Mouse (Mus musculus): ENCODE data around the gene Ndufc1. TPM values are rescaled to one million over a fixed set of nuclear protein-coding genes. Genes with fewer than 3 reads are reported as not detected.

The Ndufc1 gene
- polyA plus RNA-seq, 1 experiment from 2014 or later, result 875 TPM

- H3K9ac ChIP-seq (ENCODE audit: low read length), result no peak overlapping the region
- H3K4me2 ChIP-seq (ENCODE audit: low read length), result no peak overlapping the region
- no peaks in the 10 kb centered on the region for H3K27me3 ChIP-seq (replicated peaks; ENCODE audit: control insufficient read depth, insufficient read depth, low read length)
- DNase-seq (ENCODE audit: low spot score) (no peak), ATAC-seq (no peak)
- H3K4me1 ChIP-seq (ENCODE audit: control insufficient read depth, insufficient read depth, low read length), result no peaks in the 10 kb centered on the region
- no peak overlapping the region for H3K27ac ChIP-seq (ENCODE audit: low read depth, low read length)
- no peaks in the 10 kb centered on the region for H3K9me3 ChIP-seq (replicated peaks; ENCODE audit: control insufficient read depth, low read length)
- 90% methylated on average over 5 of the region's 5 CpGs for WGBS
- H3K4me3 ChIP-seq (ENCODE audit: low read depth, low read length), result no peak overlapping the region
- no peaks in the 10 kb centered on the region for H3K36me3 ChIP-seq (ENCODE audit: control insufficient read depth, insufficient read depth, low read length)
These were observed 28.8 kb downstream of the Ndufc1 start for GRCm38 (mm10) chr3:51379786-51380659.

- H3K36me3 ChIP-seq (ENCODE audit: control insufficient read depth, insufficient read depth, low read length), result no peaks in the 10 kb centered on the region
- H3K9ac ChIP-seq (ENCODE audit: low read length), result no peak overlapping the region
- H3K4me1 ChIP-seq (ENCODE audit: control insufficient read depth, insufficient read depth, low read length), result no peaks in the 10 kb centered on the region
- H3K4me2 ChIP-seq (ENCODE audit: low read length), result no peak overlapping the region; the same call in 1 of the 2 replicates
- no peaks in the 10 kb centered on the region for H3K27me3 ChIP-seq (replicated peaks; ENCODE audit: control insufficient read depth, insufficient read depth, low read length)
- DNase-seq (ENCODE audit: low spot score) (no peak), ATAC-seq (no peak)
- H3K4me3 ChIP-seq (ENCODE audit: low read depth, low read length), result no peak overlapping the region
- no peak overlapping the region for H3K27ac ChIP-seq (ENCODE audit: low read depth, low read length)
- no peaks in the 10 kb centered on the region for H3K9me3 ChIP-seq (replicated peaks; ENCODE audit: control insufficient read depth, low read length)
- 83% methylated on average over 3 of the region's 3 CpGs for WGBS
These were observed 30.2 kb downstream of the Ndufc1 start for GRCm38 (mm10) chr3:51378665-51378946.

GRCm38 (mm10) chr3:51377878-51378664, 30.7 kb downstream of the Ndufc1 start:
- DNase-seq (ENCODE audit: low spot score) (peak; percentile 72), ATAC-seq (no peak)
- Histone ChIP-seq H3K4me1 (ENCODE audit: control insufficient read depth, insufficient read depth, low read length) (no peaks in the 10 kb centered on the region), H3K9ac (ENCODE audit: low read length) (no peak overlapping the region; the same call in 1 of the 2 replicates), H3K4me3 (ENCODE audit: low read depth, low read length) (peak overlapping the region; percentile 13; the same call in 1 of the 2 replicates), H3K4me2 (ENCODE audit: low read length) (peak overlapping the region; percentile 43), H3K9me3 (replicated peaks; ENCODE audit: control insufficient read depth, low read length) (no peaks in the 10 kb centered on the region), H3K27me3 (replicated peaks; ENCODE audit: control insufficient read depth, insufficient read depth, low read length) (no peaks in the 10 kb centered on the region), H3K27ac (ENCODE audit: low read depth, low read length) (no peak overlapping the region), H3K36me3 (ENCODE audit: control insufficient read depth, insufficient read depth, low read length) (no peaks in the 10 kb centered on the region)
- 49% methylated on average over 31 of the region's 31 CpGs for WGBS

- no peak for DNase-seq (ENCODE audit: low spot score)
- H3K4me1 ChIP-seq (ENCODE audit: control insufficient read depth, insufficient read depth, low read length), result no peaks in the 10 kb centered on the region
- H3K36me3 ChIP-seq (ENCODE audit: control insufficient read depth, insufficient read depth, low read length), result no peaks in the 10 kb centered on the region
- no peak overlapping the region for H3K4me2 ChIP-seq (ENCODE audit: low read length)
- H3K27ac ChIP-seq (ENCODE audit: low read depth, low read length), result no peak overlapping the region
- H3K9me3 ChIP-seq (replicated peaks; ENCODE audit: control insufficient read depth, low read length), result no peaks in the 10 kb centered on the region
- WGBS, result 88% methylated on average over 19 of the region's 19 CpGs
- no peaks in the 10 kb centered on the region for H3K27me3 ChIP-seq (replicated peaks; ENCODE audit: control insufficient read depth, insufficient read depth, low read length)
- no peak for ATAC-seq
- H3K4me3 ChIP-seq (ENCODE audit: low read depth, low read length), result no peak overlapping the region
- no peak overlapping the region for H3K9ac ChIP-seq (ENCODE audit: low read length)
These were observed 33.2 kb downstream of the Ndufc1 start for GRCm38 (mm10) chr3:51375307-51376265.

DNA sequence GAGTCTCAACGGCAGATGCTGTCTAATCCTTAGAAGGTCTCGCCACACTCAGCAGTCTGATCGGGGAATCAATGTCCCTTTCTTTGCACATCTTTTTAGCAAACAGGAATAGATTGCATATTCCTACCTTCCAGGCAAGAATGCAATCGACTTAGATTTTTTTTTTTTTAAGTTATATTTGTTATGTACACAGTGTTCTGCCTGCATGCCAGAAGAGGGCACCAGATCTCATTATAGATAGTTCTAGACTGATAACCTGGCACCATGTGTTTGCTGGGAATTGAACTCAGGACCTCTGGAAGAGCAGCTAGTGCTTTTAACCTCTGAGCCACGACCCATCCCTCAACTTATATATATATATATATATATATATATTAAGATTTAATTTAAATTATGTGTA, 35.2 kb downstream of the Ndufc1 start:
- Histone ChIP-seq H3K4me1 (ENCODE audit: control insufficient read depth, insufficient read depth, low read length) (no peaks in the 10 kb centered on the region), H3K27me3 (replicated peaks; ENCODE audit: control insufficient read depth, insufficient read depth, low read length) (no peaks in the 10 kb centered on the region), H3K4me3 (ENCODE audit: low read depth, low read length) (no peak overlapping the region), H3K9me3 (replicated peaks; ENCODE audit: control insufficient read depth, low read length) (no peaks in the 10 kb centered on the region), H3K27ac (ENCODE audit: low read depth, low read length) (no peak overlapping the region), H3K4me2 (ENCODE audit: low read length) (no peak overlapping the region), H3K9ac (ENCODE audit: low read length) (no peak overlapping the region), H3K36me3 (ENCODE audit: control insufficient read depth, insufficient read depth, low read length) (no peaks in the 10 kb centered on the region)
- DNase-seq (ENCODE audit: low spot score) (no peak), ATAC-seq (no peak)
- 76% methylated on average over 5 of the region's 5 CpGs for WGBS

- Histone ChIP-seq H3K4me3 (ENCODE audit: low read depth, low read length) (no peak overlapping the region), H3K36me3 (ENCODE audit: control insufficient read depth, insufficient read depth, low read length) (no peaks in the 10 kb centered on the region), H3K27me3 (replicated peaks; ENCODE audit: control insufficient read depth, insufficient read depth, low read length) (no peaks in the 10 kb centered on the region), H3K27ac (ENCODE audit: low read depth, low read length) (no peak overlapping the region), H3K4me1 (ENCODE audit: control insufficient read depth, insufficient read depth, low read length) (no peaks in the 10 kb centered on the region), H3K9me3 (replicated peaks; ENCODE audit: control insufficient read depth, low read length) (no peaks in the 10 kb centered on the region), H3K9ac (ENCODE audit: low read length) (no peak overlapping the region), H3K4me2 (ENCODE audit: low read length) (no peak overlapping the region)
- no peak for ATAC-seq
- DNase-seq (ENCODE audit: low spot score), result no peak
- WGBS, result 86% methylated on average over 5 of the region's 5 CpGs
These were observed 35.9 kb downstream of the Ndufc1 start for GRCm38 (mm10) chr3:51372883-51373282.

DNA sequence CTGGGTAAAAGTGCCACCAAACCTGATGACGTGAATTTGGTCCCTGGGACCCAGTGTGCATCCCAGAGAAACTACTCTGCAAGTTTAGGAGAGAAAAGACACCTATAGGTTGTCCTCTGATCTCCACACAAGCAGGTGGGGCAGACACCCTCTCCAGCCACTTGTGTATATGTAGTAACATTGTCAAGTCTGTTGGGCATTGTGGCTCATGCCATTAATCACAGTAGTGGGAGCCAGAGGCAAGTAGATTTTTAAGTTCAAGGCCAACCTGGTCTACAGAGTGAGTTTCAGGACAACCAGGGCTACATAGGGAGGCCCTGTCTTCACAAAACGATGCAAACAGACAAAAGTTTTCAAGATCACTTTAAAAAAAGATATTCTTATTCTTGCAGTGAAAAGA, 37.0 kb downstream of the Ndufc1 start:
- WGBS, result 60% methylated on average over 2 of the region's 2 CpGs
- no peak for DNase-seq (ENCODE audit: low spot score)
- Histone ChIP-seq H3K9me3 (replicated peaks; ENCODE audit: control insufficient read depth, low read length) (no peaks in the 10 kb centered on the region), H3K27me3 (replicated peaks; ENCODE audit: control insufficient read depth, insufficient read depth, low read length) (no peaks in the 10 kb centered on the region), H3K9ac (ENCODE audit: low read length) (no peak overlapping the region), H3K4me2 (ENCODE audit: low read length) (no peak overlapping the region), H3K27ac (ENCODE audit: low read depth, low read length) (no peak overlapping the region), H3K4me3 (ENCODE audit: low read depth, low read length) (no peak overlapping the region), H3K4me1 (ENCODE audit: control insufficient read depth, insufficient read depth, low read length) (no peaks in the 10 kb centered on the region), H3K36me3 (ENCODE audit: control insufficient read depth, insufficient read depth, low read length) (no peaks in the 10 kb centered on the region)
- ATAC-seq, result no peak

DNA sequence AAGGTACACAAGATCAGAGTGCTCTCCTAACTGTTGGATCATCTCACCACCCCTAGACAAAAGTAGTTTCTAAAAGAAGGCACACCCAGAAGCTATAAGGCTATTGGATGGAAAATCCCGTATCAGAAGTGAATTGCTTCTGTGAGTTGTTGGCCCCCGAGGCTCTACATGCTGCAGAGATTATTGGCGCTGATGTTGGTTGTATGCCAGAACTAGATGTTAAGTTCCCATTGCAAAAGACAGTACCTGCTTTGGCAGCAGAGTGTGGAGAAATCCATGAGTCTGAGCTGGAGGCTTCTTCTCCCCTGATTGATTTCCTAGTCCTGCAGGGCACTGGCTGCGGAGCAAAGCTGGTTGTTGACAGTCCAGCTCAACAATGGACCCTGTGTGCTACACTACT, 40.8 kb downstream of the Ndufc1 start:
- Histone ChIP-seq H3K4me3 (ENCODE audit: low read depth, low read length) (no peak overlapping the region), H3K4me1 (ENCODE audit: control insufficient read depth, insufficient read depth, low read length) (peaks cover 5% of the 10 kb centered on the region; the same call in 1 of the 2 replicates), H3K27ac (ENCODE audit: low read depth, low read length) (no peak overlapping the region), H3K9me3 (replicated peaks; ENCODE audit: control insufficient read depth, low read length) (no peaks in the 10 kb centered on the region), H3K4me2 (ENCODE audit: low read length) (no peak overlapping the region), H3K36me3 (ENCODE audit: control insufficient read depth, insufficient read depth, low read length) (no peaks in the 10 kb centered on the region), H3K27me3 (replicated peaks; ENCODE audit: control insufficient read depth, insufficient read depth, low read length) (no peaks in the 10 kb centered on the region), H3K9ac (ENCODE audit: low read length) (no peak overlapping the region)
- 80% methylated on average over 4 of the region's 4 CpGs for WGBS
- DNase-seq (ENCODE audit: low spot score) (no peak), ATAC-seq (no peak)
